Mouse (Mus musculus) testis, adult 2 months (tissue): Measurements from ENCODE around the gene Defb45. TPM values are rescaled to one million over a fixed set of nuclear protein-coding genes. Genes with fewer than 3 reads are reported as not detected.

Experiments
- H3K27ac ChIP-seq: fragments of 200-500 bp; 2 replicates; pipeline ENCODE4 v1.5.1; 2012; ENCODE audit warnings: low read depth, low read length; ENCODE audit not compliant: control insufficient read depth, insufficient read depth
- H3K27me3 ChIP-seq: fragments of 200-500 bp; 2 replicates; pipeline ENCODE4 v1.6.1; 2012; ENCODE audit warnings: mild to moderate bottlenecking, low read length, moderate library complexity; ENCODE audit not compliant: control insufficient read depth, insufficient read depth
- H3K36me3 ChIP-seq: fragments of 200-500 bp; 2 replicates; pipeline ENCODE4 v1.6.1; 2012; ENCODE audit warnings: mild to moderate bottlenecking, low read length; ENCODE audit not compliant: control insufficient read depth, insufficient read depth
- H3K4me1 ChIP-seq: fragments of 200-500 bp; 2 replicates; pipeline ENCODE4 v1.6.1; 2012; ENCODE audit warnings: low read length; ENCODE audit not compliant: control insufficient read depth, insufficient read depth
- H3K4me3 ChIP-seq: fragments of 200-500 bp; 2 replicates; pipeline ENCODE4 v1.5.1; 2012; ENCODE audit warnings: low read depth, mild to moderate bottlenecking, low read length, moderate library complexity, mixed read lengths; ENCODE audit not compliant: control insufficient read depth
- CTCF ChIP-seq: fragments of 200-500 bp; IDR thresholded peaks from 2 replicates; pipeline ENCODE4 v1.5.1; 2012; ENCODE audit warnings: low read depth, mild to moderate bottlenecking, inconsistent platforms, low read length, moderate library complexity; ENCODE audit not compliant: control insufficient read depth, insufficient read depth, insufficient replicate concordance
- POLR2A ChIP-seq: fragments of 200-500 bp; IDR thresholded peaks from 2 replicates; pipeline ENCODE4 v1.6.1; 2012; ENCODE audit warnings: low read depth, mild to moderate bottlenecking, inconsistent platforms, low read length, moderate library complexity; ENCODE audit not compliant: control insufficient read depth
- polyA plus RNA-seq: library from polyadenylated mRNA; depleted of rRNA; stranded (reverse); fragments of >200 nt; gene quantifications from 2 replicates; pipeline ENCODE4 v1.2.3, GENCODE M21; 2012

Defb45 gene
- polyA plus RNA-seq, 1 experiment = 25.5 TPM

GRCm38 (mm10) chr2:152629904-152630303 lies 30.7 kb upstream of the Defb45 start:
- Histone ChIP-seq H3K27me3 (peaks cover 4% of the 10 kb centered on the region), H3K4me1 (peaks cover 27% of the 10 kb centered on the region), H3K36me3 (no peaks in the 10 kb centered on the region), H3K4me3 (no peak overlapping the region), H3K27ac (no peak overlapping the region)
- no peak for TF ChIP-seq CTCF
- TF ChIP-seq POLR2A = no peak

DNA sequence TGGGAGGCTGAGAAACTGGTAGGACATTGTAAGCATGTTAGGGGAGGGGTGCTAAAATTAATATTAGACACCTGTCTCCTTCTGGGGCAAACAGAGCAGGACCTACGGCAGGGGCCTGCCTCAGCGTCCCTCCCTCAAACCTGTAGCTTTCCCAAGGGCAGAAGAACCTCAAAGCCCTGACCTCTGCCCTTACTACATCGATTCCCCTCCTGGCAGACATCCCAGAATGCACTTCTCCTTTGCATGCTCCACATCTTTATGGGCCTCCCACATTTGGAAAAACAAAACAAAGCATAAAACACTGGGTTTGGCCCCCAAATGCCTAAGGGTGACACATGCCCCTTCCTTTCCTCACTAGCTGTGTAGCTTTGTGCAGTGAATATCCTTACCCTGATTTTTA lies 30.0 kb upstream of the Defb45 start:
- no peaks in the 10 kb centered on the region for H3K36me3 ChIP-seq
- no peak overlapping the region; the same call in 1 of the 2 replicates for H3K4me3 ChIP-seq
- no peak for TF ChIP-seq POLR2A
- TF ChIP-seq CTCF = no peak
- peaks cover 4% of the 10 kb centered on the region for H3K27me3 ChIP-seq
- H3K27ac ChIP-seq = no peak overlapping the region
- peaks cover 22% of the 10 kb centered on the region for H3K4me1 ChIP-seq

DNA sequence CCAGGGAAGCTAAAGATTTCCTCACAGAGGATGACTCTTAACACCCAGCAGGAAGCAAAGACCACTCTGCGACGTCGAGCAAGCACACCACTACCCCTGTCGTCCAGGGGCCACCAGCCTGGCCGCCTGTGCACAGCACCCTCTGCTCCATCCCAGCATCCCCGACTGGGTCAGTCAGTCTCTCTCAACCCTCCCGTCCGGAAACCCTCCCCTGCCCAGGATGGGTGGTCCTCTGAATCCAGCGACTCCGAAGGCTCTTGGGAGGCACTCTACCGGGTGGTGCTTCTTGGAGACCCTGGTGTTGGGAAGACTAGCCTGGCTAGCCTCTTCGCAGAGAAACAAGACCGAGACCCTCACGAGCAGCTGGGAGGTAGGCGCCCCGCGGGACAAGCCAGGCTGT lies 28.9 kb upstream of the Defb45 start:
- TF ChIP-seq CTCF = no peak
- TF ChIP-seq POLR2A = no peak
- H3K36me3 ChIP-seq = no peaks in the 10 kb centered on the region
- H3K4me1 ChIP-seq = peaks cover 14% of the 10 kb centered on the region
- H3K4me3 ChIP-seq = peak overlapping the region; percentile 14
- no peak overlapping the region for H3K27ac ChIP-seq
- H3K27me3 ChIP-seq = peaks cover 4% of the 10 kb centered on the region

DNA sequence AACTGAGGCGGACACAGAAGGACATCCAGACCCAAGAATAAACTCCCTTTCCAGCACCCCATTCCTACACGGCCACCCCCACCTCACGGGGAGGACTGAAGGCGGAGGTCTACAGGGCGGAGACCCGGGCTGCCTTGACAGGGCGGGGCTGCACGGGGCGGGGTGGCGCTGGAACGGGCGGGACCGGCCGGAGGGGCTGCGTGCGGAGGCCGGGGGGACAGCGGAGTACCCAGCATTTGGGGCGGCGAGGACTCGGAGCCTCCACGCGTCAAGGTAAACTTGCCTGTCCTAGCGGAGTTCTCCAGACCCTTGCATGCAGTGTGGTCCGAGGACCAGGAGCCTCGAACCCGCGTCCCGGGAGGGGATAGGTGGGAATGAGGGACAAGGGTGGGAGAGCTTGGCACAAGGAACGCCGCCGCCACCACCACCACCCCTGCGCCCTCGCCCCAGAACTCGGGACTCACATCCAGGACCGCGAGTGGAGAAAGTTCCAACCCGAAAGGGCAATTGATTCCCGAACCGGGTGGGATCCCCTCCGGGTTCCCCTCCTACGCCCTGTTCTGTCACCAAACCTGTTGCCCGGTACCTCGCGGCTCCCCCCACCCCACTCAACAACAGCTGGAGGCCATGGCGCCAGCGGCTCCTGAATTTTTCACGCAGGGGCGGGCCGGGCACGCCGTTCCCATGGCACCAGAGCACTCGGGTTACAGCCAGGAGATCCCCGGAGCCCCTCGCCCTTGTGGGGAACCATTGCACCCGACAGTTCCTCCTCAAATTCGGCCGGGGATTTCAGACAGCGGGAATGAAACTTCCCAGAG lies 27.8 kb upstream of the Defb45 start, which contains the start of gene Rem1:
Gene Rem1 (plus strand): TSS at position 178 of the 818 bp plus-strand sequence.
- no peaks in the 10 kb centered on the region for H3K36me3 ChIP-seq
- peak within 1 kb of the TSS; percentile 64 for H3K27ac ChIP-seq
- peak within 1 kb of the TSS; percentile 73 for H3K4me3 ChIP-seq
- TF ChIP-seq CTCF = no peak
- TF ChIP-seq POLR2A = no peak
- H3K27me3 ChIP-seq = peaks cover 4% of the 10 kb centered on the region
- H3K4me1 ChIP-seq = peaks cover 11% of the 10 kb centered on the region

- peaks cover 4% of the 10 kb centered on the region for H3K27me3 ChIP-seq
- no peak for TF ChIP-seq POLR2A
- no peak for TF ChIP-seq CTCF
- no peak overlapping the region for H3K4me3 ChIP-seq
- peaks cover 11% of the 10 kb centered on the region for H3K4me1 ChIP-seq
- H3K27ac ChIP-seq = no peak overlapping the region
- no peaks in the 10 kb centered on the region for H3K36me3 ChIP-seq
These were observed 26.1 kb upstream of the Defb45 start for GRCm38 (mm10) chr2:152625256-152625655.

- TF ChIP-seq CTCF = no peak
- no peak for TF ChIP-seq POLR2A
- Histone ChIP-seq H3K4me1 (peaks cover 11% of the 10 kb centered on the region), H3K36me3 (no peaks in the 10 kb centered on the region), H3K27ac (no peak overlapping the region), H3K4me3 (no peak overlapping the region), H3K27me3 (peaks cover 4% of the 10 kb centered on the region)
These were observed 25.4 kb upstream of the Defb45 start for GRCm38 (mm10) chr2:152624566-152624965.

- peaks cover 4% of the 10 kb centered on the region for H3K27me3 ChIP-seq
- no peak within 1 kb of the TSS for H3K4me3 ChIP-seq
- TF ChIP-seq POLR2A (no peak), CTCF (no peak)
- H3K36me3 ChIP-seq = no peaks in the 10 kb centered on the region
- peaks cover 9% of the 10 kb centered on the region for H3K4me1 ChIP-seq
- H3K27ac ChIP-seq = no peak within 1 kb of the TSS
These were observed 23.8 kb upstream of the Defb45 start, which contains the start of gene Defb25 for GRCm38 (mm10) chr2:152622953-152623352. TSS of gene Defb25 (minus strand) at chr2:152623053.
